Mouse (Mus musculus): ENCODE results near the gene Rtl4. TPM values are rescaled to one million over a fixed set of nuclear protein-coding genes. Genes with fewer than 3 reads are reported as not detected.

Rtl4 gene
- polyA plus RNA-seq (2015; fragmentation: Nextera tagmentation; extraction: Ambion mirVana), result 0.87 and 3.6 TPM in 2 replicates

DNA sequence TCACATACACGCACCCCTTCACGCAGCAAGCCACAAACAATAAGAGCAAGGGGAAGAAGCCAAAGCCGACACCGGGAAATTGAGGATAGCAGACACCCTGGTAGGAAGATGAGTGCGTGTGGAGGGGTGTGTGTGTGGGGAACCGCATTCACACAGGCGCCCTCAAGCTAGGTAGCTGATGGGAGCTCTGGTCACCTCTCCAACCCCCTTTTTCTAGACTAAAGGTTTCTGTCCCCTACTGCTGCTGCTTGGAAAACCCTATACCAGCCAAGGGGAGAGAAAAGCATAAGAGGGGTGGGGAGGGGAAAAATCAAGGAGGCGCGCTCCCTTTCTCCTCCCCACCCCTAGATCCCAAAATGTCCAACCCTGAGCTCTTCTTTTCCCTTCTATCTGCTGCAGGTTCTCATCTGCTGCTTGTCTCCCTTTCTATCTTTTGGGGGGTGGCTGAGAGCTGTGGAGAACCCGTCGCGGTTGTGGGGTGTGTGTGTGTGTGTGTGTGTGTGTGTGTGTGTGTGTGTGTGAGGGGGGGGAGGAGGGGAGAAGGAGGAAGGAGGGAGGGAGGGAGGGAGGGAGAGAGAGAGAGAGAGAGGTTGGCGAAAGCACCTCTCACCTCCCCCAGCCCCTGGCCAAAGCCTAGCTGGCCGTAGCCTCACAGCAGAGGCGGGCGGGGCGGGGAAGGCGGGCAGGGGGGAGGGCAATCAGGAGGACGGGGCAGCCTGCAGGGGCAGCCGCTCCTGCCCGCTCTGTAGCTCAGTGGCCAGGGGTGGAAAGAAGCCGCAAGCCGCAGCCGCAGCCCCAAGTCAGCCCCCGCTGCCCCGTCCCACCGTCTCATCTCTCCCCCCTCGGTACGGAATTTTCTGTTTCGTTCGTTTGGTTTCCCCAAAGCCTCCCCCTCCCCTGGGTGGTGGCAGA is at the start of gene Rtl4:
Gene Rtl4 (plus strand): TSS at position 701 of the 912 bp plus-strand sequence.

GRCm38 (mm10) chrX:144688142-144688206 is 733 bp upstream of the Rtl4 start, which contains the start of gene Trpc5:
Gene Trpc5 (minus strand): TSS chrX:144688180.

Small RNA genes within 50 kb of the gene (microRNA-seq; reads per million reads assigned to microRNA genes)
- not detected for gene Mir3472 (ENCODE audit: borderline replicate concordance, insufficient number of aligned reads)

Other genes starting within 250 kb of the Rtl4 start
- gene Trpc5os, start 232.3 kb upstream of the Rtl4 start, polyA plus RNA-seq (2015; fragmentation: Nextera tagmentation; extraction: Ambion mirVana), result not detected in 2 replicates
- 0.30 and 0.69 TPM in 2 replicates for gene Trpc5, start 727 bp upstream of the Rtl4 start, polyA plus RNA-seq (2015; fragmentation: Nextera tagmentation; extraction: Ambion mirVana)

Measured in adrenal gland, postnatal 0 days (tissue).